Mouse (Mus musculus) heart, adult 9 months (tissue): ENCODE measurements around the gene Setd1a.
"Not testable (repeated sequence)": the region's sequence is repeated elsewhere in the genome, so short reads cannot be mapped to it uniquely, and the experiment has no call there.

ENCODE experiments used
- DNase-seq, 2 experiments: peaks; one replicate each; pipeline ENCODE4 v3.0.0; 2022; ENCODE audit warnings: low spot score in 2 of 2

Setd1a gene

GRCm38 (mm10) chr7:127766851-127767609, 9.4 kb upstream of the Setd1a start:
- DNase-seq = no peak

- DNase-seq = no peak
Observed at GRCm38 (mm10) chr7:127767671-127768345, 8.7 kb upstream of the Setd1a start.

DNA sequence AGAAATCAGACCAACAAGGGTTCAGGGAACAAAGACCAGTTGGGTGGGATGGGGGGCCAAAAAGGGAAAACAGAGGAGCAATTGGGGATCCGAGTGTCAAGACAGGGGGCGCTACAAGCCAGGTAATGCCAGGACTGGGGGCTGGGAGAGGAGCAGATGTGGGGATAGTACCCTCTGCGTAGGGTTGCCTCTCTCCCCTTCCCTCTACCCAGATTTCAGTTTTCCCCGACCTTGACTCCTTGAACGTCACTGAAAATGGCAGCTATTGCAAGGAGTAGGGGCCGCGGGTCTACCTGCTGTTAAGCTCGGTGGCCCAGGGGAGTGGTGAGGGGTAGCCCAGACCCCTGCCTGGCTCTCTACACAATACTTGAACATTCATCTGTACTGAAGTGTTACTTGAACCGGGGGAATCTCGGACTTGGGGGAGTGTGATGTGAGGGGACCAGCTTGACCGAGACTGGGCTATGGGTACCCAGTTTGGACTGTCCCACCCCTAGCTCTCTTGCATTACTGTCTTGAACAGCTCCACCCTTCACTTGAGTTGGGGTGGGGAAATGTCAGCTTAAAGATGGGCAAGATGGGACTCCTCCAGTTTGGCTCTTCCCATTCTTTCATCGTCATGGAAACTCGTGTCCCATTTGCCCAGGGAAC, 8.0 kb upstream of the Setd1a start:
- DNase-seq = no peak

DNA sequence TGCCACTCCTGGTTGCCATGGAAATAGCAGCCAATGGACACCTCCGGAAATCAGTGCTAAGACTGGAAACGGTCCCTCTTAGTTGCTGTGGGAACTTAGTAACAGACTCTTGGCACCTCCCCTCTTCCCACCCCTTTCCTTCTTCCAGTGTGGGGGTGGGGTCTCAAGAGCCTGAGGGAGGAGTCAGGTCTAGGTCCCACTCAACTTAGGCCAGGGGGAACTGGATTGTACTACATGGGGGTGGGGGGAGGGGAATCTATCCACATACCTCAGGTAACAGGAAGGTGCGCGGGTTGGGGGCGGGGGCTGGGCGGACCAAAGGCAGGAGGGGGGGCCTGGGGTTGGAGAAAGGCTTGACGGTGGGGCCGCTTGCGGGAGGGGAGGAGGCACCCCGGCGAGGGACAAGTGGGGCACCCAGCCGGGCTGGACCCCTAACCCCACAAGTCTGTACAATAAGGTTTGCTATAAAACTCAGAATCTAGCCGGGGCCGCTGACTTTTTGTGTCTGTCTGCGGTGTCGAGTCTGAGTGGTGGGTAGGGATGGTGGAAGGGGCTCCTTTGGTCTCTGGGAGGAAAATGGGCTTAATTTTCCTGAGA, 7.4 kb upstream of the Setd1a start:
- peak; percentile 98 to 99 for DNase-seq

DNA sequence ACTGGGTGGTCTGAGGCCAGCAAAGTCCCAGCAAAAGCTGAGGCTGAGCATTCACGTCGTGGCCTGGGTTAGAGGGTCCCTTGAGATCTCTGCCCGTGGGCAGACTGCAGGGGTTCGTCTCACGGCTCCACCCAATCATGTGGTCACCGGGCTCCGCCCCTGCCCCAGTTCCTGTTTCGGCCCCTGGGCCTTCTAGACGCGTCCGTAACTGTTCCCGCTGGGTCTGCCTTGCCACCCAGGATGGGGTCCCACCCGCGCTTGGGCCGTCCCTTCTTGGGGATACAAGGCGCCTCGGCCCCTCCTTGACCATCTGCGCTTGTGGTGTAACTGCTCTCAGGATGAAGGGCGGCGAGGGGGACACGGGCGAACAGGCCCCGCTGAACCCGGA, 6.8 kb upstream of the Setd1a start, which contains the start of gene Orai3:
Orai3 (plus strand) TSS at position 165 of the 388 bp plus-strand sequence.
- DNase-seq = peak; percentile 92 to 95

DNA sequence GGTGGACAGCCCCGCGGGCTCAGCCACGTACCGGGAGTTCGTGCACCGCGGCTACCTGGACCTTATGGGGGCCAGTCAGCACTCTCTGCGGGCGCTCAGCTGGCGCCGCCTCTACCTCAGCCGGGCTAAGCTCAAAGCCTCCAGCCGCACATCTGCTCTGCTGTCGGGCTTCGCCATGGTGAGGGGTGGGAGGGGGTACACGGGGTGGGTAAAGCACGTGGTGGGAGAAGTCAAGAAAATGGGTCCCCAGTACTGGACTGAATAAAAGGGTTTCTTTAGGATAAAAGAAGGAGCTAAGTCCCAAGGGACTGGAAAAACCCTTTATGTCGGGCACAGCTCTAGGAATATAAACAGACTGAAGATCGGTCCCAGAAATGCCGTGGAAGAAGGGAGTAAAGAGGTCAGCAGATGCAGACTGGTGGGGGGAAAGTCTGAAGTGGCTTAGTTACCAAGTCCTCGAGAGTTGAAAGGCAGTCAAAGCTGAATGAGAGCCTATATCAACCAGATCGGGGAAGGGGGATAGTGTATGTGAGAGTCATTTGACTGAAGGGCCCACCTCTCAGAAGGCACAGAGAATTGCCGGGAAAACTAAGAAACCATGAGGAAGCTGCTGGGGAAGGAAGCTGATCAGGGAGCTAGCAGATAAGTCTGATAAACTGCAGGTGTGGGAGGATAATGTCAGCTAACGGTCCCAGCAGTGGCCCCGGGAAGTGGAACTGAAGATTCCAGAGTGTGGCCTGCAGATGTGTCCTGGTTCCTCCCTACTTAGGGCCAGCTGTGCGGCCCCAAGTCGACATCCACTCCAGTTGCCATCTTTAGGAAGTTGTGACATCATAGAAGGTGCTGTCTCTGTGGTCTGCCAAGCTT, 6.2 kb upstream of the Setd1a start:
- DNase-seq = peak in 1 of 2 experiments; percentile 46

DNA sequence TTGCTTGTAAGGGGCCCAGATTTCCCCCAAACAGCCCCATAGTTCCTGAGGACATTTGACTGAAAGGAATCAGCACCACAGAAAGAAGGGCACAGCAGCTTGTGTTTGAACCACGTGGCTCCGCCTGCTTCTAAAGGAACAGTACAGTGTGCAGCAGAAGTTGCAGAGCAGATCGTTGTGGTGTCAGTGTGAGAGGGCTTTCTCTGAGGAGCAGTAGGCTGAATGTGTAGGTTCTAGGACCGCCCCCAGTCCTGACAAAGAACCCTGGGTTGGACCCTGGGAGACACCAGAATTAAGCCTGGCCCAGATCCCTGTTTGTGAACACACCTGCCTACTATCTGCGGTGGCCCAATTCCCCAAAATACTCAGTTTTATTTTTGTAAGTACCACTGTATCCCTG, 5.2 kb upstream of the Setd1a start:
- no peak for DNase-seq

DNA sequence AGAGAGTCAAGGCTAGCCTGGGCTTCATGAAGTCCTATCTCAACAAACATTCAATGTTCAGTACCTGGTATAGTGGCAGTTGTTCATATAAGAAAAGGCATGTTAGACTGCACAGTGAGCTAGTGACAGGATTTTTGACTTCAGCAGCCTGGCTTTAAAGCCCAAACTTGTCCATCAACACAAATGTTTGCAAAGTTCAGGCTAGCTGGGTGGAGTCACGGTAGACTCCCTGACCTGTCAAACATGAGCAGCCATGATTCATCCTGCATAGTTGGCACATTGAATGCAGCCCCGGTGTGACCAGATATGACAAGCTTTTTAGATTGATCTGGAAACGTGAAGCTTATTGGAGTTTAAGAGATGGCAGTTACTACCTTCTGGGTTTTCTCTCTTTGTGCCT, 4.4 kb upstream of the Setd1a start:
- DNase-seq = no peak

GRCm38 (mm10) chr7:127772557-127772956, 3.9 kb upstream of the Setd1a start:
- DNase-seq = no peak

GRCm38 (mm10) chr7:127773664-127774384, 2.6 kb upstream of the Setd1a start:
- DNase-seq = peak in 1 of 2 experiments; percentile 45

GRCm38 (mm10) chr7:127775837-127776236, 633 bp upstream of the Setd1a start:
- not testable (repeated sequence) for DNase-seq

DNA sequence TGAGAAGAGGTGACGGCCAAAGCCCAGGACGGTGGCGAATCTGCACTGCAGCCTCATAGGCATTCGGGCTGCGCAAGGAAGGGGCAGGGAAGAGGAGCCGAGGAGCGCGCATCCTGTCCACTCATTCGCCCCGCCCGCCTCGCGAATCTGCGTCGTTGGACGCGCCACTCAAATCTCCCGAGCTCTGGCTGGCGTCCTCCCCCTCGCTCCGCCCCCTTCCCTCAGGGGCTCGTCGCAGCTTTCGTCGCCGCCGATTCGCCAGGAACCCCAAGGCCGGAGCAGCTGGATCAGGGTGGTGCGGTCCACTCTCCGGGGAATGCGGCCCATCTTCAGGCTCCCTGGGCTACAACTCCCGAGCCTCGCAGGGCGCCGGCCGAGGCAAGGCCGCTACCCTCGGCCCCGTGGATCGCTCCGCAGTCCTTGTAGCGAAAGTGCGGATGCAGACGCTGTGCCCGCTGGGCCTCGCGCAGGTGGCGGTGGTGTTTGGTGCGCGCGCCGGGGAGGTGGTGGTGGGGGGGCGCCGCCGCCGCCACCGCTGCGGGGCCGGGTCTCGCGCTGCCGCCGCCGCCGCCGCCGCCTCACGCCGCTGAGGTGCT, 506 bp downstream of the Setd1a start:
- DNase-seq = peak; percentile 93 to 96

- DNase-seq = peak in 1 of 2 experiments; percentile 38
Observed at GRCm38 (mm10) chr7:127777474-127778266, 1.2 kb downstream of the Setd1a start.

DNA sequence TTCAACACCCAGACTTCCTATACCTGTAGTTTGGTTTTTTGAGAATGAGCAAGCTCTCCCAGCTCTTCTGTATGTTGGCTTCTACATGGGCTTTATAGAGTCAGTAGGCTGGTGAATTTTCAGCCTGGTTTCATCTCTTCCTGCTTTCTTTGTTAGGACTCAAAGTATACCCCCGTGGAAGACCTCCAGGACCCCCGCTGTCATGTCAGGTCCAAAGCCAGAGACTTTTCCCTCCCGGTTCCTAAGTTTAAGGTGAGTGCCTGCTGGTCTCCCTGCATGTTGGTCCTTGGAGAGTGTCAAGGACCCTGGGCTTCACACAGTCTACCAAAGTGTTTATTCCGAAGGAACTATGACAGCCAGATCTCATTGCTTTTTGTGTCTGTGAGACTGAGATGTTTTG, 1.9 kb downstream of the Setd1a start:
- DNase-seq = no peak

DNA sequence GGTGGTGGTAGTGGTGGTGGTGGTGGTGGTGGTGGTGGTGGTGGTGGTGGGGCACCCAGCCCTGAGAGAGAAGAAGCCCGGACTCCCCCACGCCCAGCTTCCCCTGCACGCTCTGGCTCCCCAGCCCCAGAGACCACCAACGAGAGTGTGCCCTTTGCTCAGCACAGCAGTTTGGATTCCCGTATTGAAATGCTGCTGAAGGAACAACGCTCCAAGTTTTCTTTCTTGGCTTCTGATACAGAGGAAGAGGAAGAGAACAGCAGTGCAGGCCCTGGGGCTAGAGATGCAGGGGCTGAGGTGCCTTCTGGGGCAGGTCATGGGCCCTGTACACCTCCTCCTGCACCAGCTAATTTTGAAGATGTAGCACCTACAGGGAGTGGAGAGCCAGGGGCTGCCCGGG, 8.8 kb downstream of the Setd1a start, which contains the start of gene Gm49388:
Gm49388 (plus strand) TSS at position 301 of the 400 bp plus-strand sequence.
- no peak for DNase-seq

DNA sequence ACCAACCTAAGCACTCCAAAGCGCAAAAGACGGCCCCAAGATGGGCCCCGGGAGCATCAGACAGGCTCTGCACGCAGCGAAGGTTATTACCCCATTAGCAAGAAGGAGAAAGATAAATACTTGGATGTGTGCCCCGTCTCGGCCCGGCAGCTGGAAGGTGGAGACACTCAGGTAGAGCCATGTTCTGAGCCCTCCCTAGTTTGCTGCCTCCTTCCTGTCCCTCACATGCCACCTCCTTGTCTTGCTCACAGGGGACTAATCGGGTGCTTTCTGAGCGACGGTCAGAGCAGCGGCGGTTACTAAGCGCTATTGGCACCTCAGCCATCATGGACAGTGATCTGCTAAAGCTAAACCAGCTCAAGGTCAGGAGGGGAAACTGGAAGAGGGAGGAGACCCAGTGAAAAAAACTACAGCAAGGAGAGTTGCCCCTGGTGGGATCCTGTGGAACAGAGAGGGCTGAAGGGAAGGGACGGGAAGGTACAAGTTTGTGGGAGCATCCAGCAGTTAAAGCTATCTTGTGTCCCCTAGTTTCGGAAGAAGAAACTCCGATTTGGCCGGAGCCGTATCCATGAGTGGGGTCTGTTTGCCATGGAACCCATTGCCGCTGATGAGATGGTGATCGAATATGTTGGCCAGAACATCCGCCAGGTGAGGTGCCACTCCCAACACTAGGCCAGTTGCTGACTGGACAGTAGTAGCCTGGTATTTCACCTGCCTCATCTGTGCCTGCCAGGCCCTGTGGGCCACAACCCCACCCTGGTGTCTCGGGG, 20.8 kb downstream of the Setd1a start:
- DNase-seq = no peak

- DNase-seq = no peak
Observed at GRCm38 (mm10) chr7:127798591-127798990, 22.1 kb downstream of the Setd1a start.

DNA sequence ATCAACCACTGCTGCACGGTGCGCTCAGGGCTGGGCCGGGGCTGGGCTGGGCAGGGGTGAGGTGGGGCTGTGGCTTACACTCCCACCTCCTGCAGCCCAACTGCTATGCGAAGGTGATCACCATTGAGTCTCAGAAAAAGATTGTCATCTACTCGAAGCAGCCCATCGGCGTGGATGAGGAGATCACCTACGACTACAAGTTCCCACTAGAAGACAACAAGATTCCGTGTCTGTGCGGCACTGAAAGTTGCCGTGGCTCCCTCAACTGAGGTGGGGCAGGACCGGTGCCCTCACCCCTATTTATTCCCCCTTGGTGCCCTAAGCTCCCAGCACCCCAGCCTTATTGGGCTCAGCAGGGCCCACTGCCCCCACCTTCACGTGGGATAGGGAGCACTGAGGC, 22.7 kb downstream of the Setd1a start:
- DNase-seq = no peak

DNA sequence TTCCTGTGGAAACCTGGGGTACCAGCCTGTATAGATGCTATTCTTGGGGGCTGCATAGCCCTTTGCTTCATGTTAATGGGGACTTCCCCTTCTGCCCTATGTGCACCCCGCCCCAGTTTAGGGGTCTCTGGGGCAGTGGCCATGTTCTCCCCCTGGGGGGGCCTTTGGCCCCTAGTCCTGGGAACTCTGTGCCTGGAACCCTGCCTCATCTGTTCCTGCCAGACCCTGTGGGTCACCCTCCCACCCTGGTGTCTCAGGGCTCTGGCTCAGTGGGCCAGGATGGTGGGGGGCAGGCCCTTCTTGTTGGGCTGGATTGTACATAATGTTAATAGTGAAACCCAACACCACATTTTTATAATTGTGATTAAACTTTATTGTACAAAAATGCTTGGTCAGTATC, 23.3 kb downstream of the Setd1a start:
- DNase-seq = no peak
